Mouse (Mus musculus): Measurements from ENCODE around the gene Ankrd7.
A peak's percentile ranks its signal among the peaks of the same experiment; 100 is the strongest.
"Not testable (repeated sequence)": the region's sequence is repeated elsewhere in the genome, so short reads cannot be mapped to it uniquely, and the experiment has no call there.

The Ankrd7 gene

DNA sequence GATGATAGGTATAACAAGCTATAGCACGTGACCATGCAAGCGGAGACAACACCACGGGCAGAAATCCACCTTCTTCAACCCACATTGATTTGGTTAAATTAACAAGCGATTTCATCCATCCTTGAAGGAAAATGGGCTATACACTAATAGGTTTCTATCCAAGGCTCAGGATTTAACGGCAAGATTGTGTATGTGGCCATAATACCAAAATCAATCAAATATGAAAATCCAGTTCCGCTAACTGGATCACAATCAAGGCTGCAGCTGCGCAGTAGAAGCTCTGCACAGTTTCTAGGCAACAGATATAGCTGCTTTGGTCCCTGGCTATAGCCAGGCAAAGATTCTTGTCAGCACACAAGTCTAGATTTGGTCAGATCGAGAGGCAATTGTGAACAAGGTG lies at the start of gene Ankrd7:
TSS of gene Ankrd7 (plus strand) at position 301 of the 400 bp plus-strand sequence.
- DNase-seq, result no peak

DNA sequence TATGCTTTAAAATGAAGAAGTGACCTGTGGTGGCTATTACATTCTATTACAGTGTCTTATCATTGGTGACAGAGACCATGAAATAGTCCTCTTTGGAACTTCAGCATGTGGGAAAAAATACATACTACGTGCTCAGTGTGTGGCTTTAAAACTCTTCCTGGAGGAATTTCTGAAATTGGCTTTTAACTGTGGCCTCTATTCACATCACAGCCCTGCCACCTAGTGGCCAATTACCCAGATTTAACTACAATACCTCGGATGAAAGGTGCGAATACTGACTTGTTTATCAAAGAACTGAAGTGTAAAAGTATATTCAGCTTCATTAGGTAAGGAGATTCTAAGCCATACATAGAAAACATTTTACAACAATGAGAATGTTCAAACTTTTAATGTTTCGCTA lies 46.8 kb upstream of the Ankrd7 start:
- peak; percentile 22 to 41 for DNase-seq

DNA sequence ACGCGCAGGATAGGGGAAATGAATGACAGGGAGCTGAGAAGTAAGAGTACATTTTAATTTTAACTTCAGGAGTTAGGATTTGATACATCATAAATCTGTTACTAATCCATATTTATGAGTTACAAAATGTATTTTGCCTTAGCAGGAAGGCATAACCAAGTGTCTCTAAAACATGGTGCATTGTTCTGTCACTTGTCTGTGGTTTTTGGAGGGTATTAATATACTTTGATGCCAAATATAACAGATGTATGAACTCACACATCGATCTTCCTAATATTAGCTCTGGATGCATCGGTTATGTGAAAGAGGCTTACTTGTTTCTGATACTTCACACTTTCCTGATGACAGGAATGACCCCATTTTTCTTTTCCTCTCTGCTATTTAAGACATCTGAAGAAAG lies 45.9 kb upstream of the Ankrd7 start:
- no peak for DNase-seq

DNA sequence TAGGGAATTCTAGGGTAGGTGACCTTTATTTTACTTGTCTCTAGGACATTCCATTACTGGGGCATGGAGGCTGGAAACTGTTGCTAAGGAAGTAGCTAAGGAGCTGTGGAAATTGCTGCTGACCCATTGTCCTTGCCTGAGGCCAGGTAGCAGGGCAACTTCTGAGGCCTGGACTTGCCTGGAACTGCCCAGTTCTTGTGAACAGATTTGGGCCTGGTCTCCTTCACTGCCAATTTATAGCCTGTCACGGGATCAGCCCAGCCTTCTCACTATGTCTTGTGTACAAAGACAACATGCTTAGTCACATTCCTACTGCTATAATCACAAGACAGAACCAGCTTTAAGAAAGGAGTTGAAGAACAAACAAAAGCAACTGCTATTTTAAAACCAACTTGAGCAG lies 43.3 kb upstream of the Ankrd7 start:
- DNase-seq, result peak; percentile 11 to 43

DNA sequence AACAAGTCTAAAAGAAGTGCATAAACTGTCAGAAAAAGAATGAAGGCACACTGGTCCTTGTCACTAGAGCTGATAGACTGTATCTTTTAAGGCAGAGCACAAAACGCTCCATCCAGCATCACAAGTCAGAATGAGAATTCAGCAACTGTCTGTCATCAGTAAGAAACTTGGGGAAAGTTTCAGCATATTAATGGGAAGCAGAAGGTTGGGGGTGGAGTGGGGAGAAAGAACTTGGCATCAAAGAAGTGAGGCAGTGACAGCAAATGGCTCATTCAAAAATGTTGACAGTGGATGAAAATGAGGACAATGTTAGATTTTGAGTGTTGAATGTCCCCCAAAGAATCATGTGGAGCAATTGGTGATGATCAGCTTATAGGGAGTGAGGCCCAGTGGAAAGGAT lies 33.2 kb upstream of the Ankrd7 start:
- DNase-seq, result no peak

DNA sequence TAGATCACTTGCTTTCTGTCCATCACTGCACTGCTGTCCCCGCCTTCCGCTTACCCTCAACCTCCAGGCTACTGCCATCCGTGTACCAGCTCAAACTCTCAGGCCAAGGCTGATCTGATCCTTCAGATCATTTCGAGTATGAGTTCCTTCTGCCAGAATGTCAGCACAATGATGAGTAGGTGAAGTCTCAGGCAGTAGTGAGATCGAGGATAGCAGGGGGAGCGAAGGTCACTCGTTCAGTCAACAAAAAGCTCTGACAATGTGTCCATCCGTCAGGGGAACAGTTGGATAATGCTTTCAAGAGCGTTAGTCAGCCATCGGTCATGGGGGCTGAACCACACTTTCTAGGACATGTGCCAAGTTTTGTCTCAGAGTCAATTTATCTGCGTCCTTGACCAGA lies 21.6 kb upstream of the Ankrd7 start:
- not testable (repeated sequence) for DNase-seq

DNA sequence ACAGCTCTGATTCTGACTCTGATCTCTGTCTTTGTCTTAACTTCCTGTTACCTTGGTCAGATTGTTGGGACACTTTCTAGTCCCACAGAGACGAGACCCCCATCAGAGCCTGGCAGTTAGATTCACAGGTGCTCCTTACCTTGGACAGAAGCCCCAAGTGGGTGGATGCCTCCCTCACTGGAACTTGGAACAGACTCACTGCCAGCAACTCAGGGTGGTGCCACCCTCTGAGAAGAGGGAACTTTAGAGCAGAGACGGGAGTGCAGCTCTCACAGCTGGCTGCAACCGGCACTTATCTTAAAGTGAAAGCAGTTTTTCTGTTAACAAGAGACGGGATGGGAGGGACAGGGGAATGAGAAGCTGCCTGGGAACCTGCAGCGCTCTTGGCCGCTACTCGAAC lies 20.5 kb upstream of the Ankrd7 start:
- peak in 1 of 2 experiments; percentile 1 for DNase-seq

DNA sequence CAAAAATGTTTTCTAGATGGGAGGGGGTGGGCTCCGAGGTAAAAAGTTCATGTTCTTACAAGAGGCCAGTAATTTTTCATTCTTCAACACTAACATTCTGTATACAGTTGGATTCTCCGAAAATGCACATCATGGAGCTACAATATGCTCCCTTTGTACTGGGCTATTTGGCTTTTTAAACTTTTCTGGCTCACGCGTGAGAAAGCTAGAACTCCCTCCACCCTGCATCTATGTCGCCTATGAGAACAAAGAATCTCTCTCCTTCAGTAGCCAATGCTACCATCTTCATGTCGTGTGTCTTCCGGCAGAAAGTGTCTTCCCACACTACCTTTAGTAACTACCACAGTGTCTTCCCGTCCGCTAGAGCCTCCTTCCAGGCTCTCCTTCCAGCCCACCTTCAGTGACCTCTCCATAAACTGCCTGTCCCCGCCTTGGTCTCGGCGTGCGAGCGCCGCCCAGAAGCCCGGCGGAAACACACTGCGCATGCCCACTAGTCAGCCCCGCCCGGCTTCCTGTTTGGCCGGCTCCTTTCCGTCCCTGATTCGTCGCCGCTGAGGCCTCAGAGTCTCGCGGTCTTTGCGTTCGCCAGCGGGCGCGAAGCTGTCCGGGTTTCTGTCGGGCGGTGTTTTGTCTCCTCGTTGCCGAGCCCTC lies 17.9 kb upstream of the Ankrd7 start, which contains the start of gene Lsm8:
TSS of gene Lsm8 (plus strand) at position 529 of the 651 bp plus-strand sequence.
- peak; percentile 97 to 98 for DNase-seq

DNA sequence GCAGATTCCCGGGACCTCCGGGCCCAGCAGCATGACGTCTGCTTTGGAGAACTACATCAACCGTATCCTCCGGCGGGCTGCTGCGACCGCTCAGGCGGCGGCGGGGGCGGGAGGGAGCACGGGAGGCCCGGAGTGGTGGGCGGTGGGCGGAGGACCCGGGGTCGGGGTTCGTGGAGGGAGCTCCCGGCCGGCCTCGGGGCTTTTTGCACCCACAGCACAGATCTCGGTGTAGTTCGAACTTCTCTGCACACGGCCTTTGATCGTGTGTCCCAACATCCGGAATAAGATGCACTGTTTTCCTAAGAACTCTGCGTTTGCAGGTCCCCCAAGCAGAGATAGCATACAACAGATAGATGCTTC lies 17.4 kb upstream of the Ankrd7 start:
- no peak for DNase-seq

DNA sequence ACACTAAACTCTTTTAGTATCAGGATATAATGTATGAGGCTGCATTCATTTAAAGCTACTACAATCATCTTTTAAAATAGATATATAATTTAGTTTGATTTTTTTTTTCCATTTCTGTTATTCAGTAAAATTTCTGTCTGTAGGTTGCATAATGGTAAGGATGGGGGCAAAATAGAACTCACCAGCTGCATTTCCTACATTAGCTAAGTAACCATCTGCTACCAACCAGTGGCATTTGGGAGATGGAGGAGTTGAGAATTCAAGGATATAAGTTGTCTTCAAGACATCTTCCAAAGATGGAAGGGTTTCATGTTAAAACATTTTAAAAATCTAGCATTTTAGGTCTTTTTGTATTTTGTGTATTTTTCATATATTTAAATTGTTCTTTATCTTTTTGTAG lies 10.8 kb upstream of the Ankrd7 start:
- no peak for DNase-seq

DNA sequence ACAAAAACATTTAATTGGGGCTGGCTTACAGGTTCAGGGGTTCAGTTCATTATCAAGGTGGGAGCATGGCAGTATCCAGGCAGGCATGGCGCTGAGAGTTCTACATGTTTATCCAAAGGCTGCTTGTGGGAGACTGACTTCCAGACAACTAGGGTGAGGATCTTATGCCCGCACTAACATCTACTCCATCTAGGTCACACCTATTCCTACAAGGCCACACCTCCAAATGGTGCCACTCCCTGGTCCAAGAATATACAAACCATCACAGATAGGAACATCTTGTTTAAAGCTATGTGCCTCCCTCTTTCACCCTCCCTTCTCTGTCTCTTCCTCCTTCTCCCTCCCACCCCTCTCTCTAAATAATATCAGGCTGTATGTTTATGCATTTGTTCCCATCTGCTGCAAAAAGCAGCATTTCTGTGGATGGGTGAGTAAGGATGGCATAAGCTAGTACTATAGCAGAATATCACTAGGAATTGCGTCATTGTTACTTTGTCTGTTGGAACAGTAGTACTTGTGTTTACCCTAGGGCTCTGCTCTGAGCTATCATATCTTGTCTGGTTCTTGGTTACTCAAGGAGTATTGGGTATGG lies 9.5 kb upstream of the Ankrd7 start:
- no peak for DNase-seq

DNA sequence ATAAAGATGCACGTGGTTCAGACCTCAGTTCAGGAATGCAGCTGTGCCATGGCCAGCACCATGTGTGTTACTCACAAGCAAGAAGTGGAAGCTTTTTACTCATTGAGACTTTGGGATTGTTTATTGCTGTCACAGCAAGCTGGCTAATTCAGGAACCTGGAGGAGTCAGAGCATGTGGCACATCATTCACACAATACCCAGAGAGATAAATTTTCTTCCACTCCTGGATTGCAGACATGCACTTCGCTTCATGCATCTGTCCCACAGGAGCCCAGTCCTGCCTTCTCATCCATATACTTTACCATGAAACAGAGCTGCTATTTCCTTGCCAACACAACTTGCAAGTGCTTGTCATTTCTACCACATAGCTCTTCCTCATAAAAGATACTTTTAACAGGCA lies 22.9 kb downstream of the Ankrd7 start:
- no peak for DNase-seq

DNA sequence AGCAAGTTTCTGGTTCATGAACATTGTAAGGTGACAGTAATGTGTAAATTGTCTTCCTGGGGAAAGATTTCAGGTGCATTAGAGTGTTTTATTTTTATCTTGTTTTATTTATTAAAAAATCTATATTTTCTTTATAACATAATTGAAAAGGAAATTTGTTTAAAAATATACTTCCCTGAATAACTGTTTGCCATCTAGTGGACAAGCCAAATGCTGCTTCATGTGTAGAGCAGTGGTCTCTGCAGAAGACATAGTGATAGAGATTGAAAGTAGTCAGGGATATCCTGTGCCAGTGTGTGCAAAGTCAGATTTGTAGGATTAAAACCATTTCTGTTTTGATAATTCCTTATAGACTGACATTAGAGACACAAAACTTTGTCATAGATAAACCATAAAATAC lies 28.0 kb downstream of the Ankrd7 start:
- DNase-seq, result no peak

DNA sequence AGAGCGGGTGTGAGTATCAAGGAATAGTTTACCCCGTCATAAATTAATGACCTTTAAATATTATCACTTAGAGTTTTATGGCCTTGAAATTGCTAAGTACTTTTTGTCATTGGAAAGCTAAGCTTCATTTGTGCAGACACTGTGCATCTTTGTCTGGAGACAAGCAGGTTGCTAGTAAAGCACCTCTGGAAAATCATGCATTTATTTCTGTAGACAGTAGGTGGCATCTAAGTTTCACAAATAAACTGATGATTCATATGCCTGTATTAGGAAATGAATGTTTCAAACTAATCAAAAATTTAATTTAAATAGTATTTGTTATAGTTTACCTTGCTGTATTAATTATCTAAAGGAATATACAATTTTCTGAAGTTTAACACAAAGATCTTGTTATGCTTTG lies 41.1 kb downstream of the Ankrd7 start:
- DNase-seq, result no peak

DNA sequence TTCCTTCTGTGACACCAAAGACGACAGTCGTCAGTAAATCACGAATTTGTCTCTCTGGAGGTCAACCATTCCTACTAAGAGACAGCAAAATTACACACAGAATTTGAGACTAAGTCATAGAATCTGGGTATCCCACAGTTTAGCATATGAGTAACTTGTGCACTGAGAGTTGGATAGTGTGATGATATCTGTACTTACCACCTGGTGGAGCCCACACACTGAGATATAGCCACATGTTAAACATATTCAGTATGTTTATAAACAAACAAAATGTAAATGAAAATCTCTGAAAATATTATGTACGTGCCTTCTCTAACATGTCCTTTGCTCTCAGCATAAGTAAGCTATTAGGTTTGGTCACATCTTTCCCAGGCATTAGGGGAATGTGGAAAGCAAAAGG lies 47.1 kb downstream of the Ankrd7 start:
- no peak for DNase-seq

DNA sequence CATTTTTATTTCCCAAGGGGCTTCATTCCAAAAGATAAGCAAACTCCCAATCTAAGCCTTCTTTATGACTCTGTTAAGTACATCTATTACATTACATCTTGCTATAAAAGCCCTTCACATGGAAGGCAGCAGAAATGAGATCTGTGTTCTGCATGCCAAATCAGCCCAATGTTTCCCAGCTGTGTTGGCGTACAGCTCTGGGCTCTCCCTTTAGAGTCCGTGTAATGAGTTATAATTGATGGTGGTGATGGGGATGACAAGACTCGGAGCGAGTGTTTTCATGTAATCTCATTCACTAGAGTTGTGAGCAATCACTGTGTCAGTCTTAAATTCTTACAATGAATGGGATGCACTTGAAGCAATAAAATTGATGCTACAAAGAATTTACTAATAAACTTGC lies 49.9 kb downstream of the Ankrd7 start:
- no peak for DNase-seq

DNA sequence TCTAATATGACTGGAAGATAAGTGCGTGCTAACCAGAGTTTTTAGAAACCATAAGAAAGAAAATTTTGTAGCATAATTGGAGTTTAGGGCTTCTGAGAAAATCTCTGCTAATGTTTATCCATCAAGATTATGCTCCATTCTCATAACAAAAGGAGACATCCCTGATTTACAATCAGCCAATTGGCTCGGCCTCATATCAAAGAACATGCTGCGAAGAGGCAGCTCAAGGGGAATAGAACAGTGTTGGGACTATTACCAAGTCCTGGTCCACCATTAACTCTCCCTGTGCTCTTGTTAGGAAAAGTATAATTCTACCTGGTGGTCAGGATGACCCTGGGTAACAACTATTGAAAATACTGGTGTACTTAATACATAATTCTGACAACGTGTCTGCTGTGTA lies 50.4 kb downstream of the Ankrd7 start:
- DNase-seq, result no peak
